Mouse (Mus musculus) olfactory bulb, adult 2 months (tissue): ENCODE measurements around the gene Ccdc141.

Experiments used
- CTCF ChIP-seq: fragments of 200-500 bp; IDR thresholded peaks from 2 replicates; pipeline ENCODE4 v1.5.1; 2012; ENCODE audit warnings: low read depth, mild to moderate bottlenecking, low read length, moderate library complexity; ENCODE audit not compliant: insufficient read depth
- POLR2A ChIP-seq: fragments of 200-500 bp; IDR thresholded peaks from 2 replicates; pipeline ENCODE4 v1.6.1; 2012; ENCODE audit warnings: mild to moderate bottlenecking, low read depth, low read length, moderate library complexity; ENCODE audit not compliant: insufficient read depth

GRCm38 (mm10) chr2:77176413-77176812, 6.0 kb upstream of the Ccdc141 start:
- TF ChIP-seq POLR2A (no peak), CTCF (no peak)
